Mouse (Mus musculus): ENCODE measurements around the gene Nmbr. TPM values are rescaled to one million over a fixed set of nuclear protein-coding genes. Genes with fewer than 3 reads are reported as not detected.

Gene Nmbr
- polyA plus RNA-seq, 1 experiment: not detected

DNA sequence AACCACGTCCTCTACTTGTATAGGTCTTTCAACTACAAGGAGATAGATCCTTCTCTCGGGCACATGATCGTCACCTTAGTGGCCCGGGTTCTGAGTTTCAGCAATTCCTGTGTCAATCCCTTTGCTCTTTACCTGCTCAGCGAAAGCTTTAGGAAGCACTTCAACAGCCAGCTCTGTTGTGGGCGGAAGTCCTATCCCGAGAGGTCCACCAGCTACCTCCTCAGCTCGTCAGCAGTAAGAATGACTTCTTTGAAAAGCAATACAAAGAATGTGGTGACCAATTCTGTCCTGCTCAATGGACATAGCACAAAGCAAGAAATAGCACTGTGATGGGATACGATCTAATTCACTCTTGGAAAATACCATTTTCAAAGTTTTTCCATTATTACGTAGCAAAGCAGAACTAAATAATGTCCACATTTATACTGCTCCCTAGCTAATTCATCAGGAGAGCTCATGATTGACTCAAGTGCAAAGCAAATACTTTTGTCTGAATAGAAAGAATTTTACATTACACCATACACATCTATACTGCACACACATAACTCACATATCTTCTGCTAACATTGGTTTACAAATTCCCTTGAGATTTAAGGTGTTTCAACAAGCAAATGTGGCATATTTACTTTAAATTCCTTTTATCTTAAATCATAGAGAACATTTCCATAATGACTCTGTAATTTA is 65.0 kb downstream of the Nmbr start:
- Histone ChIP-seq H3K27me3 (ENCODE audit: control insufficient read depth, insufficient read depth, low read length) (no peaks in the 10 kb centered on the region), H3K4me1 (ENCODE audit: control insufficient read depth, insufficient read depth, insufficient read length, low read length) (no peaks in the 10 kb centered on the region), H3K36me3 (ENCODE audit: control insufficient read depth, insufficient read depth, low read length) (no peaks in the 10 kb centered on the region), H3K4me3 (ENCODE audit: low read depth, low read length) (no peak overlapping the region), H3K27ac (ENCODE audit: insufficient read depth, low read depth, low read length) (no peak overlapping the region)
- WGBS: 90% methylated on average over 10 of the region's 10 CpGs
- no peak for TF ChIP-seq CTCF (IDR thresholded peaks at IDR 0.05; ENCODE audit: extremely low read depth, insufficient read length, insufficient replicate concordance, low read depth, low read length)
- no peak for TF ChIP-seq POLR2A (IDR thresholded peaks at IDR 0.05; ENCODE audit: low read depth, low read length)

DNA sequence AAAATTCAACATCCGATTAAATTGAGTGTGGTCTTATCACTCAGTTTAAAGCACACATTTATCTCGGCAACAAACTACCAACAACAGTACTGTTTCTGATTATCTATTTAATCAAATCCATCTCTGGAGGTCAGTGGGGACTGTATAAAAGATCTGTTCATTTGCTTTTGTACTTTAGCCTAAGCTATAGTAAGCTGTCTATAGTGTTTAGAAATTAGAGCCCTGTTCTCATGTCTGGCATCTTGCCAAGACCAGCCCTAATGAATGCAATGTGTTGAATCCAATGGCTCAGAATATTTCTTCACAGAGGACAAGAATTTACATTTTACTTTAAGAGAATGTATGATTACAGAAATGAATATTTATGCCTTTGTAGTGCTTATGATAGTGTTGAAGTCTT is 69.1 kb downstream of the Nmbr start:
- H3K27ac ChIP-seq (ENCODE audit: insufficient read depth, low read depth, low read length): no peak overlapping the region
- H3K4me3 ChIP-seq (ENCODE audit: low read depth, low read length): no peak overlapping the region
- H3K27me3 ChIP-seq (ENCODE audit: control insufficient read depth, insufficient read depth, low read length): no peaks in the 10 kb centered on the region
- WGBS: 64% methylated on average over 2 of the region's 2 CpGs
- no peaks in the 10 kb centered on the region for H3K4me1 ChIP-seq (ENCODE audit: control insufficient read depth, insufficient read depth, insufficient read length, low read length)
- no peaks in the 10 kb centered on the region for H3K36me3 ChIP-seq (ENCODE audit: control insufficient read depth, insufficient read depth, low read length)
- no peak for TF ChIP-seq CTCF (IDR thresholded peaks at IDR 0.05; ENCODE audit: extremely low read depth, insufficient read length, insufficient replicate concordance, low read depth, low read length)
- TF ChIP-seq POLR2A (IDR thresholded peaks at IDR 0.05; ENCODE audit: low read depth, low read length): no peak

- H3K27ac ChIP-seq (ENCODE audit: insufficient read depth, low read depth, low read length): no peak overlapping the region
- TF ChIP-seq POLR2A (IDR thresholded peaks at IDR 0.05; ENCODE audit: low read depth, low read length) (no peak), CTCF (IDR thresholded peaks at IDR 0.05; ENCODE audit: extremely low read depth, insufficient read length, insufficient replicate concordance, low read depth, low read length) (no peak)
- no peaks in the 10 kb centered on the region for H3K36me3 ChIP-seq (ENCODE audit: control insufficient read depth, insufficient read depth, low read length)
- 61% methylated on average over 2 of the region's 2 CpGs for WGBS
- H3K4me1 ChIP-seq (ENCODE audit: control insufficient read depth, insufficient read depth, insufficient read length, low read length): no peaks in the 10 kb centered on the region
- H3K27me3 ChIP-seq (ENCODE audit: control insufficient read depth, insufficient read depth, low read length): no peaks in the 10 kb centered on the region
- H3K4me3 ChIP-seq (ENCODE audit: low read depth, low read length): no peak overlapping the region
Observed at GRCm38 (mm10) chr10:14789969-14790368, 84.6 kb downstream of the Nmbr start.

- Histone ChIP-seq H3K4me3 (ENCODE audit: low read depth, low read length) (no peak overlapping the region), H3K27ac (ENCODE audit: insufficient read depth, low read depth, low read length) (no peak overlapping the region), H3K36me3 (ENCODE audit: control insufficient read depth, insufficient read depth, low read length) (no peaks in the 10 kb centered on the region), H3K4me1 (ENCODE audit: control insufficient read depth, insufficient read depth, insufficient read length, low read length) (no peaks in the 10 kb centered on the region), H3K27me3 (ENCODE audit: control insufficient read depth, insufficient read depth, low read length) (no peaks in the 10 kb centered on the region)
- 66% methylated on average over 4 of the region's 4 CpGs for WGBS
- no peak for TF ChIP-seq POLR2A (IDR thresholded peaks at IDR 0.05; ENCODE audit: low read depth, low read length)
- no peak for TF ChIP-seq CTCF (IDR thresholded peaks at IDR 0.05; ENCODE audit: extremely low read depth, insufficient read length, insufficient replicate concordance, low read depth, low read length)
Observed at GRCm38 (mm10) chr10:14816970-14817369, 111.6 kb downstream of the Nmbr start.

Other genes starting within 250 kb of the Nmbr start
- 0.76 and 0.82 TPM in 2 replicates for gene Adgrg6, start 159.9 kb upstream of the Nmbr start, polyA plus RNA-seq (2012; rRNA removed)
- 65.1 and 120 TPM in 2 replicates for gene Vta1, start within 50 bp of the Nmbr start, polyA plus RNA-seq (2012; rRNA removed)
- gene Gje1, start 12.6 kb downstream of the Nmbr start, polyA plus RNA-seq (2012; rRNA removed): not detected in 2 replicates

Measured in small intestine, adult 2 months (tissue).